Mouse (Mus musculus) lung, embryonic 14.5 days (tissue): ENCODE data around the gene Prrc2c. TPM values are rescaled to one million over a fixed set of nuclear protein-coding genes. Genes with fewer than 3 reads are reported as not detected.

Experiments
- ATAC-seq: fragments of 200-750 bp; cut with Nextera tagmentation; 2 replicates; pipeline ENCODE4 v1.8.0; 2017; ENCODE audit warnings: mild to moderate bottlenecking, moderate TSS enrichment, moderate library complexity; ENCODE audit not compliant: insufficient read depth
- DNase-seq: peaks from one replicate; pipeline ENCODE4 v3.0.0-alpha.2; 2015
- H3K27ac ChIP-seq: fragments of 300-500 bp; sonication (generic); 2 replicates; pipeline ENCODE4 v1.5.1; 2014; ENCODE audit warnings: low read depth, mild to moderate bottlenecking, moderate library complexity
- H3K27me3 ChIP-seq: fragments of 300-500 bp; sonication (generic); 2 replicates; pipeline ENCODE4 v1.6.1; 2014; ENCODE audit warnings: low read length, control low read depth; ENCODE audit not compliant: insufficient read depth
- H3K36me3 ChIP-seq: fragments of 300-500 bp; sonication (generic); 2 replicates; pipeline ENCODE4 v1.6.1; 2014; ENCODE audit warnings: control low read depth; ENCODE audit not compliant: insufficient read depth
- H3K4me1 ChIP-seq: fragments of 300-500 bp; sonication (generic); 2 replicates; pipeline ENCODE4 v1.6.1; 2014; ENCODE audit warnings: antibody characterized with exemption, control low read depth; ENCODE audit not compliant: insufficient read depth
- H3K4me2 ChIP-seq: fragments of 300-500 bp; sonication (generic); 2 replicates; pipeline ENCODE4 v1.6.1; 2014; ENCODE audit warnings: mild to moderate bottlenecking
- H3K4me3 ChIP-seq: fragments of 300-500 bp; sonication (generic); 2 replicates; pipeline ENCODE4 v1.5.1; 2014; ENCODE audit warnings: low read depth, low read length
- H3K9ac ChIP-seq: fragments of 300-500 bp; sonication (generic); 2 replicates; pipeline ENCODE4 v1.6.1; 2014
- H3K9me3 ChIP-seq: fragments of 300-500 bp; sonication (generic); 2 replicates; pipeline ENCODE4 v1.6.1; 2016; ENCODE audit warnings: low read depth, low read length, control low read depth
- CTCF ChIP-seq: IDR thresholded peaks from 2 replicates; pipeline ENCODE4 v1.5.1; 2016; ENCODE audit warnings: antibody characterized with exemption, low read depth
- WGBS: fragments of 180-500 bp; shearing (Covaris S2); extraction: QIAGEN DNeasy Blood & Tissue Kit; methylation state at CpG from one replicate; pipeline ENCODE4 v1.1.7; 2014; 5-methylcytosine and 5-hydroxymethylcytosine counted together
- polyA plus RNA-seq: library from polyadenylated mRNA; unstranded; fragments of >200 nt; fragmentation: Nextera tagmentation; extraction: Ambion mirVana; gene quantifications from 2 replicates; pipeline ENCODE4 v1.2.1, GENCODE M21; 2014

Prrc2c gene
- polyA plus RNA-seq, 1 experiment from 2014 or later = 178 TPM

DNA sequence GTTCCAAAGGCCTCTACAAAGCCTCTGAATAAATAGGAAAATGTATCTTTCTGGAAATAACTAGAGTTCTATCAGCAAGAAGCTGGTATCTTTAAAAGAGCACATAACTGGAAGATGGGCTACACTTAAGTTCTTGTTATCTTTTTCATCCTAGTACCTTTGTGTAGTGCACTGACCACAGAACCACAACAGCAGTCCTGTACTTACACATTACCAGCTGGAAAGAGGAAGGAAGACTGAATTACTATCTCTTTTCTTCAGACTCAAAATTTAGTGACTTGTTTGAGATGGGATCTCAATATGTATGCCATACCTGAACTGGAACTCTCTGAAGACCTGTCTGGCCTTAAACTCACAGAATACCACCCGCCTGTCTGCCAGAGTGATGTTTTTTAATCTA lies 6.1 kb downstream of the Prrc2c start:
- H3K27ac ChIP-seq = no peak overlapping the region
- peaks cover 8% of the 10 kb centered on the region for H3K36me3 ChIP-seq
- DNase-seq (no peak), ATAC-seq (no peak)
- H3K4me2 ChIP-seq = no peak overlapping the region
- H3K4me1 ChIP-seq = peaks cover 9% of the 10 kb centered on the region; the same call in 1 of the 2 replicates
- H3K9ac ChIP-seq = no peak overlapping the region
- H3K27me3 ChIP-seq = no peaks in the 10 kb centered on the region
- 50% methylated on average over 1 of the region's 1 CpGs for WGBS
- no peak overlapping the region for H3K4me3 ChIP-seq
- no peak for TF ChIP-seq CTCF
- no peaks in the 10 kb centered on the region for H3K9me3 ChIP-seq

- H3K27ac ChIP-seq = no peak overlapping the region
- no peak overlapping the region for H3K4me3 ChIP-seq
- no peaks in the 10 kb centered on the region for H3K9me3 ChIP-seq
- peaks cover 12% of the 10 kb centered on the region for H3K36me3 ChIP-seq
- no peaks in the 10 kb centered on the region for H3K27me3 ChIP-seq
- ATAC-seq (no peak), DNase-seq (no peak)
- no peaks in the 10 kb centered on the region for H3K4me1 ChIP-seq
- H3K4me2 ChIP-seq = no peak overlapping the region
- WGBS = 81% methylated on average over 4 of the region's 4 CpGs
- H3K9ac ChIP-seq = no peak overlapping the region
- TF ChIP-seq CTCF = no peak
Observed at GRCm38 (mm10) chr1:162732041-162732440, 8.3 kb downstream of the Prrc2c start.

- Histone ChIP-seq H3K9me3 (no peaks in the 10 kb centered on the region), H3K4me2 (no peak overlapping the region), H3K36me3 (0 out of 2 replicates have a peak, but pooled peaks cover 8% of the 10 kb centered on the region), H3K9ac (no peak overlapping the region), H3K4me3 (no peak overlapping the region), H3K4me1 (no peaks in the 10 kb centered on the region), H3K27ac (no peak overlapping the region), H3K27me3 (no peaks in the 10 kb centered on the region)
- WGBS = 84% methylated on average over 2 of the region's 2 CpGs
- DNase-seq (no peak), ATAC-seq (no peak)
- TF ChIP-seq CTCF = no peak
Observed at GRCm38 (mm10) chr1:162729436-162729835, 10.9 kb downstream of the Prrc2c start.

- Histone ChIP-seq H3K4me1 (no peaks in the 10 kb centered on the region), H3K9ac (no peak overlapping the region), H3K36me3 (peaks cover 21% of the 10 kb centered on the region), H3K27me3 (no peaks in the 10 kb centered on the region), H3K4me3 (no peak overlapping the region), H3K9me3 (no peaks in the 10 kb centered on the region), H3K4me2 (no peak overlapping the region), H3K27ac (no peak overlapping the region)
- DNase-seq (no peak), ATAC-seq (no peak)
- no peak for TF ChIP-seq CTCF
- WGBS = 83% methylated on average over 6 of the region's 6 CpGs
Observed at GRCm38 (mm10) chr1:162727981-162728380, 12.4 kb downstream of the Prrc2c start.

GRCm38 (mm10) chr1:162723610-162724009 lies 16.7 kb downstream of the Prrc2c start:
- no peak overlapping the region for H3K4me2 ChIP-seq
- no peak overlapping the region for H3K9ac ChIP-seq
- no peaks in the 10 kb centered on the region for H3K27me3 ChIP-seq
- H3K36me3 ChIP-seq = peaks cover 50% of the 10 kb centered on the region
- no peaks in the 10 kb centered on the region for H3K4me1 ChIP-seq
- H3K9me3 ChIP-seq = no peaks in the 10 kb centered on the region
- no peak for TF ChIP-seq CTCF
- H3K27ac ChIP-seq = no peak overlapping the region
- H3K4me3 ChIP-seq = no peak overlapping the region
- ATAC-seq (no peak), DNase-seq (no peak)

DNA sequence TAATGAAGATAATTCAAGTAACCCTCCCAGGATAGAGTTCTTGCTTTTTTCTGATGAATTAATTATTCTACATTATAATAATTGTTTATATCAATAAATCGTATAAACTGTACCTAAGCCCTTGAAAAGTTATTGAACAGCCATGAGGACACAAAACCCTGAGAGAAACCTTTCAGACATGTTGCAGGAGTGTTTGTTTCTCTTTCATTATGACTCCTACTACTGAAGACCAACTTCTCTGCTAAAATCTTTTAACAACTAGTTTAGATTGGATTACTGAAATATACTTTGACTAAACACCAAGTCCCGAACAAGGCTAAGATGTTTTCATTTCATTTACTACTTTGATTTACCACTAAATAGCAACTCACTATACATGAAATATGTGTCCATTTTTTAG lies 19.7 kb downstream of the Prrc2c start:
- Histone ChIP-seq H3K4me2 (no peak overlapping the region), H3K27ac (no peak overlapping the region), H3K9me3 (no peaks in the 10 kb centered on the region), H3K27me3 (no peaks in the 10 kb centered on the region), H3K9ac (no peak overlapping the region), H3K4me3 (no peak overlapping the region), H3K4me1 (no peaks in the 10 kb centered on the region), H3K36me3 (peaks cover 71% of the 10 kb centered on the region)
- WGBS = 89% methylated on average over 2 of the region's 2 CpGs
- ATAC-seq (no peak), DNase-seq (no peak)
- no peak for TF ChIP-seq CTCF

DNA sequence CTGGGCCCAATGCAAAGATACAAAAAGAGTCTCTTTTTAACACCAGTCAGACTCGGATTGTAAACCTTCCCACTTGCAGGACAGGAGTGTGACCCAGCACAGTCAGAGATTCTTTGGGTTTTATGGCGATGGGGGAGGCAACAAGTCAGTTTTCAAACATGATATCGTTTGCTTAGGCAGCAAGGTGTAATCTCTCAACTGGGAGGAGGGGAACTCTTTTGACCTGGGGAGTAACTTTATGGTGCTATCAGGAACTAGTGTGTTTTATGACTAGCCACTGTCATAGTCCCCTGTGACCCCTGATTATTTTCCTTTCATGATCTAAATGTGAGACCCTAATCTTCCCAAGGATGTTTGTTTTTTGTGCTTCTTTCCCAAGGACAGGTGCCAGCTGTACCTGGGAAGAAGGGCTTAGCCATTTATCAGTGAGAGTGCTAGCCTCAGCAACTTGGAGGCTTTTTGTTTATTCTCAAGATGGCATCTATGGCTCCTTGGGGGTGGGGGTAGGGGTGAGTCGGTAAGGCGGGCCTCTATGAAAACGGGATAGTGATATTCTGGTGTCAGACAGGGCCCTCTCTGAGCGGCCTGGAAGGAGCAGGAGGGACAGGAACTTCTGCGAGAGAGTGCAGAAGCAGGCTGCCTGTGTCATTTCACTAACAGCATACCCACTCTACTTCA lies 39.8 kb downstream of the Prrc2c start:
- Histone ChIP-seq H3K27me3 (no peaks in the 10 kb centered on the region), H3K27ac (no peak overlapping the region), H3K9me3 (no peaks in the 10 kb centered on the region), H3K36me3 (peaks cover 82% of the 10 kb centered on the region), H3K4me1 (no peaks in the 10 kb centered on the region), H3K4me3 (no peak overlapping the region), H3K4me2 (no peak overlapping the region), H3K9ac (no peak overlapping the region)
- no peak for DNase-seq
- no peak for ATAC-seq
- no peak for TF ChIP-seq CTCF
- WGBS = 65% methylated on average over 8 of the region's 8 CpGs
